Mouse (Mus musculus): Measurements from ENCODE around the gene Ifnab. TPM values are rescaled to one million over a fixed set of nuclear protein-coding genes. Genes with fewer than 3 reads are reported as not detected.

The Ifnab gene
- total and polyA plus RNA-seq, 3 experiments: not detected

DNA sequence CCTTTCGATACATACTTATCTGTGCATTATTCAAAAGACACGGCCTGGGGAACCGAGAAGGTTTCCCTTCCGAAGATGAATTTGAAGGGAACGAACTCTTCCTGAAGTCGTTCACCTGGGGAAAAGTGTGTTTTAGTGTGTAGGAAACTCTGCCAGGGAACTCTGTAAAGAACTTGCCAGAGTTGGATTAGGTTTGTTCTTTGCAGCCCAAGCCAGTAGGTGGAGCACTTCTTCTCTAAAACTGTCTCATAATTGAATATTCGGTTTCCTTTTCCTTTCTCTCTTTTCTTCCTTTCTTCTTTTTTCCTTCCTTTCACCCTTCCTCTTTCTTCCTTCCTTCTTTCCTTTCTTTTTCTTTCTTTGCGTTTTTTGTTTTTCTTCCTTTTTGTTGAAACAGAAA lies 10.8 kb downstream of the Ifnab start:
- no peaks in the 10 kb centered on the region for H3K9me3 ChIP-seq (replicated peaks; ENCODE audit: low read length)
- in situ Hi-C loops (cut with MboI; ENCODE audit: low pct_ligation_motif_present, low pct_unique_long_range_greater_than_20kb, low sequenced_read_pairs) (no loop called here), dilution Hi-C loops (cut with MboI; ENCODE audit: extremely low pct_ligation_motif_present, extremely low pct_unique_long_range_greater_than_20kb, low sequenced_read_pairs) (no loop called here)
- no peaks in the 10 kb centered on the region for H3K79me2 ChIP-seq (replicated peaks; ENCODE audit: control insufficient read depth, extremely low read depth, insufficient read depth, poor library complexity, severe bottlenecking)
- TF ChIP-seq SIN3A (IDR thresholded peaks at IDR 0.05; ENCODE audit: low read length) (no peak), EP300 (IDR thresholded peaks at IDR 0.05; ENCODE audit: low read length) (no peak), BHLHE40 (IDR thresholded peaks at IDR 0.05; ENCODE audit: low read depth, low read length) (no peak), ZNF384 (IDR thresholded peaks at IDR 0.05; ENCODE audit: low read depth, low read length) (no peak), NELFE (IDR thresholded peaks at IDR 0.05; ENCODE audit: low read depth, low read length) (no peak), CTCF (conservative IDR thresholded peaks at IDR 0.05 in 1 of 2, IDR thresholded peaks at IDR 0.05 in 1 of 2; ENCODE audit: low read depth in 2 of 2, low read length in 2 of 2) (peak; percentile 37 to 77; a peak in 3 of 4 replicates), MAFK (IDR thresholded peaks at IDR 0.05; ENCODE audit: insufficient replicate concordance, low read length) (no peak), CHD2 (IDR thresholded peaks at IDR 0.05; ENCODE audit: low read length) (no peak), USF1 (IDR thresholded peaks at IDR 0.05; ENCODE audit: low read depth, low read length) (no peak), ZMIZ1 (IDR thresholded peaks at IDR 0.05; ENCODE audit: low read depth, low read length) (no peak), GABPA (IDR thresholded peaks at IDR 0.05; ENCODE audit: insufficient replicate concordance, low read depth, low read length) (no peak), MAZ (IDR thresholded peaks at IDR 0.05; ENCODE audit: low read depth, low read length) (no peak), TCF12 (IDR thresholded peaks at IDR 0.05; ENCODE audit: low read depth, low read length) (no peak), SMC3 (IDR thresholded peaks at IDR 0.05; ENCODE audit: low read depth, low read length) (peak; percentile 56), MEF2A (IDR thresholded peaks at IDR 0.05; ENCODE audit: borderline replicate concordance, low read depth, low read length) (0 out of 2 replicates have a peak, but pooled peaks have one; percentile 9), RAD21 (IDR thresholded peaks at IDR 0.05; ENCODE audit: low read depth, low read length) (peak; percentile 63), USF2 (conservative IDR thresholded peaks at IDR 0.05; ENCODE audit: low read depth, low read length) (no peak), KAT2A (IDR thresholded peaks at IDR 0.05; ENCODE audit: insufficient replicate concordance, low read length) (no peak), MYC (IDR thresholded peaks at IDR 0.05; ENCODE audit: low read depth, low read length) (no peak), PAX5 (IDR thresholded peaks at IDR 0.05; ENCODE audit: low read length) (no peak)
- no peak overlapping the region for H3K4me2 ChIP-seq (ENCODE audit: insufficient read depth, low read depth, poor library complexity, severe bottlenecking)
- H3K36me3 ChIP-seq (replicated peaks in 1 of 2; ENCODE audit: control insufficient read depth in 1 of 2, insufficient read depth in 1 of 2, low read length in 1 of 2): no peaks in the 10 kb centered on the region
- no peak overlapping the region for H3K9ac ChIP-seq (ENCODE audit: insufficient read depth, low read depth)
- H3K4me1 ChIP-seq (ENCODE audit: control insufficient read depth in 1 of 2, insufficient read depth in 2 of 2): peaks cover 0 to 8% of the 10 kb centered on the region in 2 experiments; a peak in 1 of 4 replicates
- no peak overlapping the region for H3K4me3 ChIP-seq (replicated peaks in 1 of 3; ENCODE audit: low read depth in 2 of 3, low read length in 2 of 3, poor library complexity in 1 of 3)
- DNase-seq (ENCODE audit: extremely low read depth): peak; percentile 23
- no peak overlapping the region for H3K27ac ChIP-seq (ENCODE audit: insufficient read depth, low read depth)
- no peaks in the 10 kb centered on the region for H3K27me3 ChIP-seq (replicated peaks)

DNA sequence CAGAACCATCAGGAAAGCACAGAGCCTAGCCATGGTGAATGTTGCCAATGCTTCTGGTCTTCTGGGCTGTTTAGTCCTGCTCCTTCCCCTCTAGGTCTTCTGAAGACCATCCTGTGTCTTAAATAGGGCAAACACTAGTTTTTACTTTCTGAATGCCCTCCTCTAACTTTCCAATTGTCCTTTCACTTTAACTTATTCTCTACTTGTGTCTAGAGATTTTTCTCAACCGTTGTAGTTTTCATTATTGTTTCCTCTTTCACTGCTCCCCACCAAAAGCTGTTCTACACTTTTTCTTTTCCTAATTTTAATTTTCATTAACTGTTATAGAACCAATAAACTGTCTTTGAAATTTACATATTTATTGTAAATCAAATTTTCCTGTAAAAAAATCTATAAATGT lies 14.3 kb downstream of the Ifnab start, which contains the start of gene Ifna16:
Gene Ifna16 (minus strand): TSS at position 101 of the 400 bp plus-strand sequence.
- Histone ChIP-seq H3K4me1 (ENCODE audit: control insufficient read depth in 1 of 2, insufficient read depth in 2 of 2) (peaks cover 0 to 8% of the 10 kb centered on the region in 2 experiments; a peak in 1 of 4 replicates), H3K79me2 (replicated peaks; ENCODE audit: control insufficient read depth, extremely low read depth, insufficient read depth, poor library complexity, severe bottlenecking) (no peaks in the 10 kb centered on the region), H3K9me3 (replicated peaks; ENCODE audit: low read length) (no peaks in the 10 kb centered on the region), H3K27me3 (replicated peaks) (peaks cover 3% of the 10 kb centered on the region), H3K4me3 (replicated peaks in 1 of 3; ENCODE audit: low read depth in 2 of 3, low read length in 2 of 3, poor library complexity in 1 of 3) (no peak within 1 kb of the TSS), H3K36me3 (replicated peaks in 1 of 2; ENCODE audit: control insufficient read depth in 1 of 2, insufficient read depth in 1 of 2, low read length in 1 of 2) (no peaks in the 10 kb centered on the region), H3K9ac (ENCODE audit: insufficient read depth, low read depth) (no peak within 1 kb of the TSS), H3K4me2 (ENCODE audit: insufficient read depth, low read depth, poor library complexity, severe bottlenecking) (no peak within 1 kb of the TSS), H3K27ac (ENCODE audit: insufficient read depth, low read depth) (no peak within 1 kb of the TSS)
- DNase-seq (ENCODE audit: extremely low read depth): no peak
- TF ChIP-seq USF2 (conservative IDR thresholded peaks at IDR 0.05; ENCODE audit: low read depth, low read length) (no peak), PAX5 (IDR thresholded peaks at IDR 0.05; ENCODE audit: low read length) (no peak), SIN3A (IDR thresholded peaks at IDR 0.05; ENCODE audit: low read length) (no peak), MAFK (IDR thresholded peaks at IDR 0.05; ENCODE audit: insufficient replicate concordance, low read length) (no peak), E2F4 (IDR thresholded peaks at IDR 0.05; ENCODE audit: insufficient replicate concordance, low read depth, low read length) (no peak), ZMIZ1 (IDR thresholded peaks at IDR 0.05; ENCODE audit: low read depth, low read length) (no peak), MAX (IDR thresholded peaks at IDR 0.05; ENCODE audit: low read length) (no peak), RCOR1 (conservative IDR thresholded peaks at IDR 0.05; ENCODE audit: low read depth, low read length) (no peak), NELFE (IDR thresholded peaks at IDR 0.05; ENCODE audit: low read depth, low read length) (no peak), RAD21 (IDR thresholded peaks at IDR 0.05; ENCODE audit: low read depth, low read length) (no peak), TBP (conservative IDR thresholded peaks at IDR 0.05; ENCODE audit: low read depth, low read length) (no peak), CHD2 (IDR thresholded peaks at IDR 0.05; ENCODE audit: low read length) (no peak)
- in situ Hi-C loops (cut with MboI; ENCODE audit: low pct_ligation_motif_present, low pct_unique_long_range_greater_than_20kb, low sequenced_read_pairs): no loop called here
- dilution Hi-C loops (cut with MboI; ENCODE audit: extremely low pct_ligation_motif_present, extremely low pct_unique_long_range_greater_than_20kb, low sequenced_read_pairs): no loop called here

Measured in CH12.LX (cell line).